Mouse (Mus musculus) liver, postnatal 0 days (tissue): ENCODE measurements around the gene Arhgap15.

Experiments
- CTCF ChIP-seq: sonication (generic); IDR thresholded peaks from 2 replicates; pipeline ENCODE4 v1.5.1; 2016; ENCODE audit warnings: antibody characterized with exemption, low read depth
- EP300 ChIP-seq: IDR thresholded peaks from 2 replicates; pipeline ENCODE4 v1.6.1; 2016; ENCODE audit warnings: antibody characterized with exemption, low read depth, mild to moderate bottlenecking

- TF ChIP-seq CTCF (no peak), EP300 (no peak)
Observed at GRCm38 (mm10) chr2:44334517-44334916, 585.9 kb downstream of the Arhgap15 start.
